Mouse (Mus musculus): ENCODE results near the gene Igfbp7.
"Not testable (repeated sequence)": the region's sequence is repeated elsewhere in the genome, so short reads cannot be mapped to it uniquely, and the experiment has no call there.

The Igfbp7 gene

GRCm38 (mm10) chr5:77407341-77408298, at the start of gene Igfbp7:
Igfbp7 (minus strand) TSS chr5:77408041.
- no peak for DNase-seq (ENCODE audit: low read depth, low spot score)

GRCm38 (mm10) chr5:77452103-77452502, 44.3 kb upstream of the Igfbp7 start:
- no peak for DNase-seq (ENCODE audit: low read depth, low spot score)

- no peak for DNase-seq (ENCODE audit: low read depth, low spot score)
These were observed 41.7 kb upstream of the Igfbp7 start for GRCm38 (mm10) chr5:77449531-77449930.

- no peak for DNase-seq (ENCODE audit: low read depth, low spot score)
These were observed 37.6 kb upstream of the Igfbp7 start for GRCm38 (mm10) chr5:77445431-77445830.

- peak; percentile 81 for DNase-seq (ENCODE audit: low read depth, low spot score)
These were observed 36.2 kb upstream of the Igfbp7 start for GRCm38 (mm10) chr5:77443889-77444573.

- DNase-seq (ENCODE audit: low read depth, low spot score), result peak; percentile 54
These were observed 35.2 kb upstream of the Igfbp7 start for GRCm38 (mm10) chr5:77442856-77443623.

- no peak for DNase-seq (ENCODE audit: low read depth, low spot score)
These were observed 28.5 kb upstream of the Igfbp7 start for GRCm38 (mm10) chr5:77436308-77436707.

- no peak for DNase-seq (ENCODE audit: low read depth, low spot score)
These were observed 26.2 kb upstream of the Igfbp7 start for GRCm38 (mm10) chr5:77434060-77434459.

- no peak for DNase-seq (ENCODE audit: low read depth, low spot score)
These were observed 25.7 kb upstream of the Igfbp7 start for GRCm38 (mm10) chr5:77433561-77433960.

GRCm38 (mm10) chr5:77433119-77433518, 25.3 kb upstream of the Igfbp7 start:
- no peak for DNase-seq (ENCODE audit: low read depth, low spot score)

GRCm38 (mm10) chr5:77432446-77432845, 24.6 kb upstream of the Igfbp7 start:
- no peak for DNase-seq (ENCODE audit: low read depth, low spot score)

GRCm38 (mm10) chr5:77431068-77431467, 23.2 kb upstream of the Igfbp7 start:
- no peak for DNase-seq (ENCODE audit: low read depth, low spot score)

GRCm38 (mm10) chr5:77430471-77430870, 22.6 kb upstream of the Igfbp7 start:
- DNase-seq (ENCODE audit: low read depth, low spot score), result no peak

- no peak for DNase-seq (ENCODE audit: low read depth, low spot score)
These were observed 22.2 kb upstream of the Igfbp7 start for GRCm38 (mm10) chr5:77430049-77430448.

- DNase-seq (ENCODE audit: low read depth, low spot score), result no peak
These were observed 20.7 kb upstream of the Igfbp7 start for GRCm38 (mm10) chr5:77428526-77428925.

GRCm38 (mm10) chr5:77427986-77428385, 20.1 kb upstream of the Igfbp7 start:
- DNase-seq (ENCODE audit: low read depth, low spot score), result no peak

GRCm38 (mm10) chr5:77425721-77426500, 18.1 kb upstream of the Igfbp7 start:
- no peak for DNase-seq (ENCODE audit: low read depth, low spot score)

GRCm38 (mm10) chr5:77419537-77419936, 11.7 kb upstream of the Igfbp7 start:
- not testable (repeated sequence) for DNase-seq (ENCODE audit: low read depth, low spot score)

- no peak for DNase-seq (ENCODE audit: low read depth, low spot score)
These were observed 8.2 kb upstream of the Igfbp7 start for GRCm38 (mm10) chr5:77416058-77416457.

- DNase-seq (ENCODE audit: low read depth, low spot score), result no peak
These were observed 689 bp upstream of the Igfbp7 start for GRCm38 (mm10) chr5:77408530-77408929.

- DNase-seq (ENCODE audit: low read depth, low spot score), result no peak
These were observed 1.4 kb downstream of the Igfbp7 start for GRCm38 (mm10) chr5:77406371-77406871.
